Mouse (Mus musculus) kidney, postnatal 25 days (tissue): ENCODE data around the gene Col20a1.

ENCODE experiments used
- DNase-seq, 2 experiments: peaks; one replicate each; pipeline ENCODE4 v3.0.0; 2021; ENCODE audit warnings: mixed read lengths in 2 of 2

The Col20a1 gene

GRCm38 (mm10) chr2:180995457-180995856, 9.1 kb downstream of the Col20a1 start:
- DNase-seq: no peak

- peak; percentile 36 to 49 for DNase-seq
These were observed 10.1 kb downstream of the Col20a1 start for GRCm38 (mm10) chr2:180996436-180996835.

- no peak for DNase-seq
These were observed 10.6 kb downstream of the Col20a1 start for GRCm38 (mm10) chr2:180996905-180997304.

GRCm38 (mm10) chr2:181007054-181007453, 20.7 kb downstream of the Col20a1 start:
- peak; percentile 9 to 62 for DNase-seq

GRCm38 (mm10) chr2:181008339-181008738, 22.0 kb downstream of the Col20a1 start:
- no peak for DNase-seq

GRCm38 (mm10) chr2:181031406-181031934, 45.1 kb downstream of the Col20a1 start:
- no peak for DNase-seq

- DNase-seq: peak; percentile 16 to 57
These were observed 46.1 kb downstream of the Col20a1 start for GRCm38 (mm10) chr2:181032407-181032806.

- no peak for DNase-seq
These were observed 47.0 kb downstream of the Col20a1 start for GRCm38 (mm10) chr2:181033310-181033709.

GRCm38 (mm10) chr2:181035186-181035585, 48.9 kb downstream of the Col20a1 start:
- no peak for DNase-seq

GRCm38 (mm10) chr2:181036561-181036960, 50.2 kb downstream of the Col20a1 start:
- no peak for DNase-seq

- DNase-seq: peak; percentile 14 to 60
These were observed 52.5 kb downstream of the Col20a1 start for GRCm38 (mm10) chr2:181038644-181039355.

- DNase-seq: no peak
These were observed 53.0 kb downstream of the Col20a1 start for GRCm38 (mm10) chr2:181039356-181039680.

- DNase-seq: peak; percentile 81 to 93
These were observed 55.6 kb downstream of the Col20a1 start for GRCm38 (mm10) chr2:181041941-181042340.

- no peak for DNase-seq
These were observed 56.0 kb downstream of the Col20a1 start for GRCm38 (mm10) chr2:181042376-181042775.

- peak; percentile 80 to 84 for DNase-seq
These were observed 57.1 kb downstream of the Col20a1 start, which contains the start of gene Chrna4 for GRCm38 (mm10) chr2:181043437-181043836. TSS of gene Chrna4 (minus strand) at chr2:181043546.

GRCm38 (mm10) chr2:181044001-181044400, 57.7 kb downstream of the Col20a1 start:
- peak; percentile 22 to 56 for DNase-seq

- no peak for DNase-seq
These were observed 62.1 kb downstream of the Col20a1 start for GRCm38 (mm10) chr2:181048252-181048945.

- DNase-seq: no peak
These were observed 62.7 kb downstream of the Col20a1 start for GRCm38 (mm10) chr2:181048986-181049385.

- DNase-seq: no peak
These were observed 65.8 kb downstream of the Col20a1 start for GRCm38 (mm10) chr2:181052171-181052570.

GRCm38 (mm10) chr2:181057341-181057740, 71.0 kb downstream of the Col20a1 start:
- DNase-seq: no peak

GRCm38 (mm10) chr2:181058193-181058592, 71.9 kb downstream of the Col20a1 start:
- DNase-seq: no peak

GRCm38 (mm10) chr2:181060127-181060526, 73.8 kb downstream of the Col20a1 start:
- DNase-seq: peak; percentile 79 to 88

GRCm38 (mm10) chr2:181065827-181066226, 79.5 kb downstream of the Col20a1 start:
- no peak for DNase-seq
